Mouse (Mus musculus): Measurements from ENCODE around the gene Gm5134.
"Not testable (repeated sequence)": the region's sequence is repeated elsewhere in the genome, so short reads cannot be mapped to it uniquely, and the experiment has no call there.

Gm5134 gene

DNA sequence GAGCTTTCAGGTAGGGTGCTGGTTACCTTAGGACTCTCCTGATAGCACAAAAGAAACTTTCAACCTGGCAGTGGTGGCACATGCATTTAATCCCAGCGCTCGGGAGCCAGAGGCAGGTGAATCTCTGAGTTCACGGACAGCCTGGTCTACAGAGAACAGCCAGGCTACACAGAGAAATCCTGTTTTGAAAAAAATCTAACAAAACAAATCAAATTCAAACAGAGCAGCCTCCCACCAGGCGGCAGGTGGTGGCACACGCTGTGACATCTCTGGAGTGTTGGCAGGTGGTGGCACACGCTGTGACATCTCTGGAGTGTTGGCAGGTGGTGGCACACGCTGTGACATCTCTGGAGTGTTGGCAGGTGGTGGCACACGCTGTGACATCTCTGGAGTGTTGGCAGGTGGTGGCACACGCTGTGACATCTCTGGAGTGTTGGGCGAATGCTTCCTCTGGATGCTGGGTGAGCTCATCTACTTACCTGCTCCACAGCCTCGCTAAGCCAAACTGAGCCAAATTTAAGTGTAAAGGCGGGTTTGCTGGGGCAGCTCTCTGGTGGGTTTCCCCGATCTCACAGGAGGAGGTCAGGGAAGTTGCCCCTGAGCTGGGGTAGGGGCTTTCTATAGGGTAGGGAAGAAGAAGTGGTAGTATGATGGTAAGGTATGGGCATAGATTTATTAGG is 40.4 kb downstream of the Gm5134 start:
- DNase-seq (ENCODE audit: low read depth), result not testable (repeated sequence)

DNA sequence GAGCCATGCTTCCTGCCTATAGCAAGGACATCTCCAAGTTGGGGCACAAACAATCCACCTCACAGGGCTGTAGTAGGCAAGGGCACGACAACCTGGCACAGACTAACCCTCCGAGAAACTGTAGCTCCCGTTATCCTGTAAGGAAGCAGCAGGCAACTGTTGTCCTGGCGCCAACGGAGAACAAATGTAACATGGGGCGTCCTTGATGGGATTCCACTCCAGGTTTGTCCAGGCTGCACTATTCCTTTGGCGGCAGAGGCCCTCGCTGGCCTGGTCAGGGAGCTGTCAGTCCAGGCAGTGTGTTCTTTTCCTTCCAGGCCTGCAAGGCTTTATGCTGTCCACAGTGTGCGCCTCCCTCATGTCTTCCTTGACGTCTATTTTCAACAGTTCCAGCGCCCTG is 41.1 kb downstream of the Gm5134 start:
- no peak for DNase-seq (ENCODE audit: low read depth)

DNA sequence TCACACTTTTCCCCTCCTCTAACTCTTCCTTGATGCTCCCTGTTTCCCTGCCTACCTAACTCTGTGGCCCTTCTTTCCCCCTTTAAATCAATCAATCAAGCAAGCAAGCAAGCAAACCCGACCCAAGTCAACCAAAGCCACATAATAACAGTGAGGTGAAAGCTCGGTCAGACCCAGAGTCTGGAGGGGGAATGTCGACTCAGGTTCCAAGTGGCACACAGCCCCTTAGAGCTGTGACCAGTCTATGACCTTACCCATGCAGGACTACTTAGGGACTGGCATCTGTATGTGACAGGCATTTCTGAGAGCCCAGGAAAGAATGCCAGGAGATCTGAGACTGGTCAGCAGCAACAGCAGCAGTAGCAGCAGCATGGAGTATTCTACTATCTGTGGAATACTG is 42.0 kb downstream of the Gm5134 start:
- DNase-seq (ENCODE audit: low read depth), result no peak

DNA sequence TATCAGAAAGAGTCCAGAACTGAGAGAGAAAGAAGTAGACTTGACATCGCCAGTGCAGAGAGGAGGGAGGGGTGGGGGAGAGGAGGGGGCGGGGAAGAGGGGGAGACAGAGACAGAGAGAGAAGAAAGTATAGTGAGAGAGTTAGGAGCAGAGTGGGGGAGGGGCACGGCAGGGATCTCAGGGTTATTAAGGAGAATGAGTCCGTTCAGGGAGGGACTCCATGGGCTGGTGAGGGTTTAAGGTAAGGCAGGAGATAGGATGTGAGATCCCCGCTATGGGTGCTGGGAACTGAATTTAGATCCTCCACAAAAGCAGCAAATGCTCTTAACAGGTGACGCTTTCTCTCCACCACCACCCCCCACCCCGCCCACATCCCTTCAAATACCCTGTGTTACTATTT is 46.8 kb downstream of the Gm5134 start:
- no peak for DNase-seq (ENCODE audit: low read depth)

DNA sequence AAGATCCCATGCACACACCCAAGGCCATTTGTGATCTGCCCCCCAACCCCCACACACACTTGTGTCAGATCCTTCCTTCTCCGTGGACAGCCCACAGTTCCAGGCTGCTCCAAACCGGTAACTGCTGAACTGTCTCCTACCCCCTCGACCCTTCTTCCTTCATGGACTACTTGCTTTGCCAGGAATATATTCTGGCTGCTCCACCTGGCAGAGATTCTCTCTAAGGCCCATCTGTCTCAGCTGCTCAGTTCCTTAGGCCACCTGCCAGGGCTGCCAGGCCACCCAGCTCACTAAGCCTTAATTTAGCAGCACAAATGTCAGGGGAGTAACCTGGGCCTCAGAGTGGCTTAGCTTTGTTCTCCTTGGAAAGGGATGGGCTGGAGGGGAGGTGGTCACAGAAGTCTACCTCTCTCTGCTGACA is 47.8 kb downstream of the Gm5134 start:
- DNase-seq (ENCODE audit: low read depth), result no peak

DNA sequence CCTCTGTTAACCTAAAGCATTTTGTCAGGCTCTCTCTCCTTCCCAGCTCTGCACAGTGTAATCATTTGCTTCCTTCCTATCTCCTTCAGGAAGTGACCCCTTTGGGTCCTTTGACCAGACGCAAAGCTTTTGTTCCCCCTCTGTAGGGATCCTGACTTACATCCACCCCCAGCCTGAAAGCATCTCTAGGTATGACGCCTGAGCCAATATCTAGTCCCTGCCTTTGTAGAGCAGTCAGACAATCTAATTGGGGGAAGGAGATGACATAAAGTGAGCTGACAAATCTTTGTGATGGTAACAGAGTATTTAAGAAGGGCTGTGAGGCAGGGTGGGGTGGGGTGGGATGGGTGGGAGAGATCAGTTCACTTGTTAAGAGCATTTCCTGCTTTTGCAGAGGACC is 48.3 kb downstream of the Gm5134 start:
- DNase-seq (ENCODE audit: low read depth), result no peak

DNA sequence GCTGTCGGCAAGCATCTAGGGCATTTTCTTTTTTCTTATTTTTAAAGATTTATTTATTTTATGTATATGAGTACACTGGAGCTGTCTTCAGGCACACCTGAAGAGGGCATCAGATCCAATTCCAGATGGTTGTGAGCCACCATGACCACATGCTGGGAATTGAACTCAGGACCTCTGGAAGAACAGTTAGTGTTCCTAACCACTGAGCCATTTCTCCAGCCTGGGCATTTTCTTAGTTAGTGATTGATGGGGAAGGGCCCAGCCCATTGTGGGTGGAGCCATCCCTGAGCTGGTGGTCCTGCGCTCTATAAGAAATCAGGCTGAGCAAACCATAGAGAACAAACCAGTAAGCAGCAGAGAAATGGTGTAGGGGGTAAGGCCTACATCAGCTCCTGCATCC is 48.9 kb downstream of the Gm5134 start:
- DNase-seq (ENCODE audit: low read depth), result no peak

DNA sequence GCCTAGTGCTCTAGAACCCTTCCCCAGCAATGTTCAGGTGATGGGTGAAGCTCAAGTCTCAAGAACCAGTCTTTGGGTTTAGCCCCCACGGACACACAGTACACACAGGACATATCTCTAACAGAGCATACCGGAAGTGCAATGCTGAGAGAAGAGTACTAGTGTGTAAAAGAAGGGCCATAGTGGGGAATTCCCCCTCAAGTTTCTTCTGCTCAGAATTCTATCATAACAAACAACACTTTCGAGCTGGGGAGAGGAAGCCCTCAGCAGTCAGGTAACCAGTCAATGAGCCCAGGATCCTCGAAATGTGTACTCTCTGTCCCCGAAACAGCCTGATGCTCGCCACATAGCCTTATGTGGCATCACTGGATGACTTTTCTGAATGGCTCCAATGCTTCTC is 52.1 kb downstream of the Gm5134 start:
- no peak for DNase-seq (ENCODE audit: low read depth)

DNA sequence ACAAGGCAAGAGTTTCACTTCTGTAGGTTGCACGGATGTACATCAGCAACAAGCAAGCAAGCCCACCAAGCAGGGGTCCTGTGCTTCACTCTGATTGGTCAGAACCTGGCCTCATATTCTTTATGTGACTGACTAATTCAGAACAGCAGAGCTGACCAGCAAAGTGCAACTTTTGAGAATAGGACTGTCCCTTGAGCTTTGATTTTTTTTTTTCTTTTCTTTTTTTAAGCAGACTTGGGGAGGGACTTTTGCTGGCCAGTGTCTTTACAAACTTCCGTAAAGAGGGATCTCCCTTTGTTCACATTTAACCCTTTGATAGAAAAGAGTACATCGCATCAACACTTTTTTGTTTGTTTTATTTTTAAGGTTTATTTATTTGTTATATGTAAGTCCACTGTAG is 55.5 kb downstream of the Gm5134 start:
- no peak for DNase-seq (ENCODE audit: low read depth)

DNA sequence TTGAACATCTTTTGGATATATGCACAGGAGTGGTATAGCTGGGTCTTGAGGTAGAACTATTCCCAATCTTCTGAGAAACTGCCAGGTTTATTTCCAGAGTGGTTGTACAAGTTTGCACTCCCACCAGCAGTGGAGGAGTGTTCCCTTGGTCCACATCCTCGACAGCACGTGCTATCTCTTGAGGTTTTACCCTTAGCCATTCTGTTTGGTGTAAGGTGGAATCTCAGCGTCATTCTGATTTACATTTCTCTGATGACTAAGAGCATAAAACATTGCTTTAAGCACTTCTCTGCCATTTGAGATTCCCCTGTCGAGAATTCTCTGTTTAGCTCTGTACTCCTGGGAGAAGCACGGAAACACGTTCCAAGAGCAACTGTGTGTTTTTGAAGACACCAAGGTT is 58.6 kb downstream of the Gm5134 start:
- DNase-seq (ENCODE audit: low read depth), result no peak

DNA sequence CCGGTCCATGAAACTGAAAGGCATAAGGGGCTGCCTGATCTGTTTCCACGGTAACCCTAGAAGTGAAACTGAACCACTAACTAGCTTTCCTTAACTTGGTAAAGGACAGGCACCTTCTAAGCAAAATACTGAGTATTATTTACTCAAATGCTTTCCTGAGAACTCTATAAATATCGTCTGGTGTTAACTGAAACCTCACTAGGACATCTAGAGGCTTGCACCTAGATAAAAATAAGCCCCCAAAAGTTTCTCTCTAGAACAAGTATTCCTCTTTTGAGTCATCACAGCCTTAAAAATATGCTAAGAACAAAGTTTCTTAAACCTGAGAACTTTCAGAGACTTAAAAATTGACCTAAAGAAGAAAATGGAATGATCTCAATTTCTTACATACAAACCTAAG is 62.6 kb downstream of the Gm5134 start:
- DNase-seq (ENCODE audit: low read depth), result no peak

DNA sequence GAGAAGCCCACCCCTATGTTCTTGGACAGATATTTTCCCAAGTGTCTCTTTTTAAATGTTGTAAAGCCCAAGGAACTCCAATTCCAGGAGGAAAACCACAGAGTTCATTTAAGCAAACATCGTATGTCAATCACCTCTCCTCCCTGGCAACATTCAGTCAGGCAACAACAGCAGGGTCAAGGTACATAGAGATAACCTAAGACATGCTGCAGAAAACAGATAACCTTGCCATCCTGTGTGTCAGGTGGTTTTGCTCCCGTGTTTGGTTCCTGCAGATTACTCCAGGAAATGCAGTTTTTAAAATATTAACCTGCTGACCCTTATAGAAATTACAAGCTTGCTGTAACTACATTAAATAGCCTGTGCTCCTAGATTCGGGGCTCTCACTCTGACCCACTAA is 67.4 kb downstream of the Gm5134 start:
- DNase-seq (ENCODE audit: low read depth), result no peak

DNA sequence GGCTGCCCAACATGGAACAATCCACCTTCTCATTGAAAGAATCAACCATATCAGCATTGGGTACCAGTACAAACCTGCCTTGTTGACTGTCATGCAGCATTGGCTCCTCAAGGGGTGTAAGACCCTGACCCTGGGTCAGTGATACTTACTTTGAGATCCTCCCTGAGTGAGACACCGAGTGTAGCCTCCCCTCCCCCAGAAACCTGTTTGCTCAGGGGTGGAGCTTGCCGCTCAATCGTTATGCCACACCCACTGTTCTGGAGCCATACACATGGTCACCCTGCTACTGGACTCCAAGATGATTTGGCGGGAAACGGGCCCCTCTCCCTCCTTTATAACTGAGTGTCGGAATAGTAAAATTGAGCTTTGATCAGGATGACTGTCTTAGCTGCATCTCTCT is 69.6 kb downstream of the Gm5134 start:
- no peak for DNase-seq (ENCODE audit: low read depth)

DNA sequence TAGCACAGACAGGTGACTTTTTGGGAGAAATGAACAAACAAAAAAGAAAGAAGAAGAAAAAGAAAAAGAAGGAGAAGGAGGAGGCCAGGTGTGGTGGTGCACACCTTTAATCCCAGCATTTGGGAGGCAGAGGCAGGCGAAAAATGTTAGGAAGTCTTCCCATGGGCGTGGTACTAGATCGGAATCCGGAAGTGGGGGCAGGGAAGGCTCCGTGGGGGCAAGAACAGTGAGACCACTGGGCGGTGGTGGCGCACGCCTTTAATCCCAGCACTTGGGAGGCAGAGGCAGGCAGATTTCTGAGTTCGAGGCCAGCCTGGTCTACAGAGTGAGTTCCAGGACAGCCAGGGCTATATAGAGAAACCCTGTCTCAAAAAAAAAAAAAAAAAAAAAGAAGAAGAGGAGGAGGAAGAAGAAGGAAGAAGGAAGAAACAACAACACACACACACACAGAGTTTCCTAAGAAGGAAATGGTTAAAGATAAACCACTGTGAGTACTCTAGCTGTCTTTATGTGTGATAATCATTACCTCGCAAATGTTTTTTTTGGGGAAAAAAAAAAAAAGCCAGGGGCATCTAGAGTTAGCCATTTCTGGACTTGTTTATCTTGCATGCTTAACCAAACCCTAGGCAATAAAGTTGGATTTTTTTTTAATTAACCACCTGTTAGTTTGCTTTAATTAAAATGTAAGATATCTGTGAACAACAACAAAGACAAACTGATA is 71.3 kb downstream of the Gm5134 start:
- no peak for DNase-seq (ENCODE audit: low read depth)

DNA sequence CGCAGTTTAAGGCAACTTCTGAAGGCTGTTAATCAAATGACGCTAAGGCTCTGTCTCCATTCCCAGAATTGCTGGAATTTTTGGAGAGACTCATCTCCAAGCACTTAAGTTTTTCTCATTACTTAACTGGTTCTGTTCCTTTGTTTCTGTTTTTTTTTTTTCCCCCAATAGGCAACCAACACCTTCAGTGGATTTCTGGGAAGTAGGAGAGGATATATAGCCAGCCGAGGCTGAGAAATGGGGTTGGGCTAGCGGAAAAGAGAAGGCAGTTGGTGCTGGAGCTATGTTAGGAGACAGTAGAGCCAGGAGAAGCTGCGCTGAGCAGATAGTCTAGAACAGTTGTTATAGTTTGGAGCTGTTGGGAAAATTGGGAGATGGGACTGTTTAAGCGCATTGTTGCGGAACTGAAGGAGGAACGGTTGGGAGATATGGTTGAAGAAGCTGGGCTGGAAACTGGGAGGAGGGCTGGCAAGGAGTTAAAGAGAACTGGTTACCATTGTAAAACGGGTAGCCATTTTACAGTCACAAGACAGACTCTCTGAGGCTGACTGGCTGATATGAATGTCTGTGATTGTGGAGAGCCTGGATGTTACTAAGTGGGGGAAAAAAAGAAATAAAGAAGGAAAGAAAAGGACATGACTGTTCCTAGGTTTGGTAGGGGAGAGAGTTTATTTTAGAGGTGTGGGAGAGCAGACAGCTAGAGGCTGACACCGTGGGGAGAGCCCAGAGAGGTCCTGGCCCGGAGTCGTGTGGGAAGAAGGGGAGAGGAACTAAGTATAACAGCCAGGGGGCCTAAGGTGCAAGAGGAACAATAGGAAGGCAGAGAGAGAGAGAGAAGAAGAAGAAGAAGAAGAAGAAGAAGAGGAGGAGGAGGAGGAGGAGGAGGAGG is 73.1 kb downstream of the Gm5134 start:
- DNase-seq (ENCODE audit: low read depth), result no peak

DNA sequence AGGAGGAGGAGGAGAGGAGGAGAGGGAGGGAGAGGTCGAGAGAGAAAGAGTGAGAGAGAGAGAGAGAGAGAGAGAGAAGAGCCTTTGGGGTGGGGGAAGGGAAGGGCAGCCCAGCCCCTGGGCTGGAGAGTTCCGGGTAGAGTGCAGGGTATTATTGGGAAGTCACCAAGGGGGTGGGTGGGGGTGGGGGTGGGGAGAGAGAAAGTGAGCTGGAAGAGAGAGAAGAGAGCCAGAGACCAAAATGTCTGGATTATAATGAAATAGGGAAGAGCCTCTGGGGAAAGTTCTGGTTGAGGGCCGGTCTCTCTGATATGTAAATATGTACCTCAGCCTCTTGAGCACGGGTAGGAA is 73.7 kb downstream of the Gm5134 start:
- no peak for DNase-seq (ENCODE audit: low read depth)

DNA sequence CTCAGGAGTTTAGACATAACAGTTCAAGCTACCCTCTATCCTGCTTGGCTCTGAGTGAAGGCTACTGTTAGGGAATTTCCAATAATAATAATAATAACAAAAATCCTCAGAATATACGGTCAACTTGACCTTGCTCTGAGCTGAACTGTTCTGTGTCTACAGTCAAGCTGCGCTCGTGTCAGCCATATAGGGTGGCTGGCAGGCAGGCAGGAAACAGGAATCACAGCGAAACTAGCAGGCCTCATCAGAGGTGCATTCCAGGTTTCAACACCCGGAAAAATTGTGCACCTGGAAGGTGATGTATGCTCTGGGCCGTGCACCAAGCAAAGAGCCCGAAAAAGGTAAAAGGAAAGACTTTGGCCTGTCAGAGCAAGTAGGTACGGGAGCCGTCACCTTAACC is 74.1 kb downstream of the Gm5134 start:
- no peak for DNase-seq (ENCODE audit: low read depth)

DNA sequence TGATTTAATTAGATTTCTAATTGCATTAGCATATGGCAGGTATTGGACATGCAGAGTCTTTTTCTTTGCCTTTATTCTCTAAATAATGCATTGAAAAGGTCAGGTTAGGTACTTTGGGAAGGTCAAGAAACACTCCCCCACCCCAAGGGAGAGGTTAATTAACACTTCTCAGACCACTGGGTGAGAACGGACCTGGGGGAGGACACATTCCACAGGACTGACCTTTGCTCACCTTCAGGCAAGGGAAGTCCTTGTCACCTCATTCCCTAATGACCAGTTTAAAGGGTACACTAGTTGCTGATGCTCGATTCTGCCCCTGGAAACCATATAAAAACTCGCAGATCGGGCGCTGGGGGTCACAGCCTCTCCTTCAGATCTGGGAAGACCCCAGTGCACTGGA is 75.0 kb downstream of the Gm5134 start:
- no peak for DNase-seq (ENCODE audit: low read depth)

DNA sequence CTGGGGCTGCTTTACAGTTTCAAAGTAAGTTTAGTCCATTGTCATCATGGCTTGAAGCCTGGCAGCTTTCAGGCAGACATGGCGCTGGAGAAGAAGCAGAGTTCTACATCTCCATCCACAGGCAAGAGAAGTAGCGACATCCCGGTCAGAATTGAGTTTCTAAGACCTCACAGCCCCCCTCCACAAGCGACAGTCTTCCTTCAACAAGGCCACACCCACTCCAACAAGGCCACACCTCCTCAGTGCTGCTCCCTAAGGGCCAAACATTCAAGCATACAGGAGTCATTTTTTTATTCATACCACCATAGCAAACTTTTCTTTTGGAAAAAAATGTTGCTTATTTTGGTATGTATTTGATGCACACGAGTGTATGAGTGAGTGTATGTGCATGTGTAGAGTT is 76.2 kb downstream of the Gm5134 start:
- no peak for DNase-seq (ENCODE audit: low read depth)

DNA sequence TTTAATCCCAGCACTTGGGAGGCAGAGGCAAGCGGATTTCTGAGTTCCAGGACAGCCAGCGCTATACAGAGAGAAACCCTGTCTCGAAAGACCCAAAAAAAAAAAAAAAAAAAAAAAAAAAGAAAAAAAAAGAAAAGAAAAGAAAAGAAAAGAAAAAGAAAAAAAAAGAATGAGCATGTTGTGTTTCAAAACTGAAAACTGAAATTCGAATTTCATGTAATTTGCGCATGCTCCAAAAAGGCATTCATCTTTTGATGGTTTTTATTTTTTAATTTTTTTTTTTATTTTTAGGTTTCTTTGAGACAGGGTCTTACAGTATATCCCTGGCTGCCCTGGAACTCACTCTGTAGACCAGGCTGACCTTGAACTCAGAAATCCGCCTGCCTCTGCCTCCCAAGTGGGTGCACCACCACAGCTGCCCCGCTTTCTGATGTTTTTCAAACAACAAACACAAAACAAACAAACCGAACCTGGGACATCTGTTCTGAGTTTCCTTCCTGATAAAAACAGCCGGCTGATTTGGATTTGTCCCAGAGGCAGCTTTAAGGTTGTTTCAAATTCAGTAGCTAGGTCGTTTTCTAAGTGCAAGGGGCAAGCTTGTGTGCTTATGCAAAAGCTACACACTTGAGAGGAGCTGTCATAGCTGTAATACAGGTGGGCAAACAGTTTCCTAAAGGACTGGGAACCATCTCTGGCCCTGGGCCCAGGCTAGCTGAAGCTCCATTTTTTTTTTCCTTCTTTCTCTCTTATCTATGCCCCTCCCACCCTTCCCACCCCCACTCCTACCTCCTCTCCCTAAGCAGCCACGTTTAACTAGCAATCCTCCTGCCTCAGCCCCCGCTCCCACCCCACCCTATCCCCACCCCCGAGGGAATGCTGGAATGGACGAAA is 77.4 kb downstream of the Gm5134 start:
- DNase-seq (ENCODE audit: low read depth), result no peak

DNA sequence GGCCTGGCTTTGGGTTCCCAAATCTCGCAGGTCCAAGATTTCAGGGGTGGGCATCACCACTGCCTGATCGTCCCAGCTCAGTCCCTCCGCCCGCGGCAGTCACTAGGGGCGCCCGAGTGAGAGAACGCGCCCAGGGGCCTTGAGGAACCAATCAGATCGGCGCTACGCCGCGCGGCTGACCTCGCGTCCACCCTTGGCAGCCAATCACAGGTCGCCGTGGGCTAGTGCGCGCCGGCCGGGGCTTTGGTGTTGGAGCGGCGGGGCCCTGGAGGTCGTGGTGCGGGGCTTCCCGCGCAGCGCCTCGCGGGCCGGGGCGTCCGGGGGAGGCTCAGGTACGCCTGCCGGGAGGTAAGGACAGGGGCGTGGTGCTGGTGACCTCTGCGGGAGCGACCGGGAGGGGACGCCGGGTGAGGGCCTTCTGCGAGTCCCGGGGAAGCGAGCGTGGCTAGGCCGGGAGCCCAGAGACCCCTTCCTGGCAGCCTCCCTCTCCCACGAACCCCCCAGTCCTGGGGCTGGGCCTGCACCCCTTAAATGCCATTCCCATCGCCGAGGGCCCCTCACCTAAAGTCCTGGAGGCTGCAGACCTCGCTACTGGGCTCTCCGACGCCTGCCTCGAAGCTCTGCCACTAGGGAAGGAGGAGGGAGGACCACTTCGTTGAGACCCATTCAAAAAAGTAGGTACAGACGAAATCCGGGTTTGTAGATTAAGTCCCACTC is 78.2 kb downstream of the Gm5134 start, which contains the start of gene Zfp280b:
TSS of gene Zfp280b (plus strand) at position 249 of the 717 bp plus-strand sequence.
- DNase-seq (ENCODE audit: low read depth), result peak; percentile 92
